Comparison of ENCODE assay signal across 9 mouse cellular contexts in the genomic region with DNA sequence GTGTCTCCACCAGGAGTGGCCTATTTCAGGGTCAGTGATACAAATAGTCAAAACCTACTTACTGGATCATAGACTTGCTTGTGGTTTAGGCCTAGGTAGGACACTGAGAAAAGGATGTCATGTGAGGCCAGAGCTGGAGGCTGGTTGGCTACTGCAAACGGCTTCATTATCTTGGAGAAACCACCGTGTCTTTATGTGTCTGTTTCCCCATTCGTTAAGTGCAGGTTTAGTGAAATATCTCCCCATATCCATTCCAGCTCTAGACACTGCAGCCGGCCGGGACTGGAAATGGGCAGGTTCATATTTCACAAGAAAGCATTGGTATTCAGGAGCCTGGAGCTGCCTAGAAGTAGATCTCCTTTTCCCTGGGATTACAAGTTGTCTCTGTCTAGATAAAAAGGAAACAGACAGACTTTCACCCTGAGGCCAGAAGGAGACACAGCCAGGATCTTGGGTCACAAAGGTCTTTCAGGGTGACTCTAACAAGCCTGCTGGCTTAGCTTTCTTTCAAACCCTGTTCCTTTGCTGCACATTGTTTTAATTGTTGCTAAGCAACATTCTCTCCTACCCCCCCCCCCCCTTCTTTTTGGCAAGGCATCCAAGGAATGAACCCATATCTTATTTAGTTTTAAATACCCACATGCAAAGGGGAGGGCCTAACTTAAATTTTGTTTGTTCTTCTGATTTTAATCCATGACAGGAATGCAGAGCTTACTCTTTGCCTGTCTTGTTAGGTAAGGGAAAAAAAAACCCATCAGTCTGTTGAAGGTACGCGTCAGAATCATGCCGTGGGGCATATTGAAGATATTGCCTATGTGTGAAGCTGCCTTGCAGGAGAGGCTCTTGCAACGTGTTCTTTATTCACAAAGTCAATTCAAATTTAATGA. TPM values are rescaled to one million over a fixed set of nuclear protein-coding genes. Genes with fewer than 3 reads are reported as not detected.
DNase-seq lines count a peak whose midpoint lies in the region; ATAC-seq and TF ChIP-seq lines count a peak whose summit lies in the region.
"Had no signal": no experiment of that assay in that cellular context is flagged by ENCODE, and none has a peak within 500 bp of the region (broad histone marks: within the 10 kb centered on the region; RNA-seq: fewer than 3 reads in every experiment).

No protein-coding gene starts in this region.

- peak overlapping the region; percentile 72 for H3K27ac ChIP-seq in embryonic fibroblast, embryonic 13.5 days (ENCODE audit: insufficient read depth, low read length)
- H3K27ac ChIP-seq in kidney, embryonic 14.5 days (ENCODE audit: low read depth, low read length): peak overlapping the region; percentile 53
- peak overlapping the region; percentile 35; the same call in 1 of the 2 replicates for H3K27ac ChIP-seq in midbrain, embryonic 15.5 days
- H3K27ac ChIP-seq: macrophage had no signal

- no peaks in the 10 kb centered on the region for H3K27me3 ChIP-seq in kidney, embryonic 14.5 days (ENCODE audit: control insufficient read depth, insufficient read depth, low read length)
- H3K27me3 ChIP-seq in midbrain, embryonic 15.5 days (replicated peaks): no peaks in the 10 kb centered on the region

- no peaks in the 10 kb centered on the region for H3K36me3 ChIP-seq in kidney, embryonic 14.5 days (ENCODE audit: control insufficient read depth, insufficient read depth, low read length)
- no peaks in the 10 kb centered on the region for H3K36me3 ChIP-seq in midbrain, embryonic 15.5 days (replicated peaks)

- TF ChIP-seq POLR2A in embryonic fibroblast, embryonic 13.5 days (IDR thresholded peaks at IDR 0.05; ENCODE audit: low read depth, low read length): no peak

- no peak overlapping the region for H3K4me3 ChIP-seq in embryonic fibroblast, embryonic 13.5 days (ENCODE audit: insufficient read depth, low read length)
- H3K4me3 ChIP-seq in kidney, embryonic 14.5 days (ENCODE audit: low read length): no peak overlapping the region
- no peak overlapping the region for H3K4me3 ChIP-seq in midbrain, embryonic 15.5 days

- H3K4me2 ChIP-seq in kidney, embryonic 14.5 days (replicated peaks; ENCODE audit: low read depth, low read length): no peak overlapping the region
- H3K4me2 ChIP-seq in midbrain, embryonic 15.5 days: no peak overlapping the region

- WGBS in kidney, embryonic 14.5 days: 43% methylated on average over 9 of the region's 9 CpGs
- 12% methylated on average over 9 of the region's 9 CpGs for WGBS in midbrain, embryonic 15.5 days

- peak; percentile 54 for DNase-seq in kidney, adult 11 months
- DNase-seq in kidney, postnatal 4 days: no peak
- no peak for DNase-seq in gastrocnemius, postnatal 14 days
- DNase-seq in layer of hippocampus, adult 9-10 months (ENCODE audit: low spot score): no peak

- peaks cover 18% of the 10 kb centered on the region for H3K4me1 ChIP-seq in embryonic fibroblast, embryonic 13.5 days (ENCODE audit: control insufficient read depth, insufficient read depth, low read length)
- H3K4me1 ChIP-seq in kidney, embryonic 14.5 days (ENCODE audit: control insufficient read depth, insufficient read depth, low read length): peaks cover 16% of the 10 kb centered on the region
- H3K4me1 ChIP-seq in midbrain, embryonic 15.5 days: peaks cover 12% of the 10 kb centered on the region

- peak; percentile 59; the same call in 1 of the 2 replicates for ATAC-seq in kidney, embryonic 14.5 days (ENCODE audit: low FRiP score, low TSS enrichment)
- peak; percentile 69 for ATAC-seq in midbrain, embryonic 15.5 days (replicated peaks)
- no peak for ATAC-seq in CD4-positive, CD25-positive, alpha-beta regulatory T cell, adult 4 months

- intact Hi-C loops in gastrocnemius, postnatal 14 days (cut with DNase I; ENCODE audit: low total_unique reads): no loop called here

- H3K9ac ChIP-seq in kidney, embryonic 14.5 days (ENCODE audit: low read depth, low read length): no peak overlapping the region
- H3K9ac ChIP-seq in midbrain, embryonic 15.5 days: no peak overlapping the region

- no peak for TF ChIP-seq CTCF in embryonic fibroblast, embryonic 13.5 days (IDR thresholded peaks at IDR 0.05; ENCODE audit: borderline replicate concordance, insufficient read depth, low read length)

- H3K9me3 ChIP-seq in kidney, embryonic 14.5 days (ENCODE audit: control insufficient read depth, low read length): no peaks in the 10 kb centered on the region
- no peaks in the 10 kb centered on the region for H3K9me3 ChIP-seq in midbrain, embryonic 15.5 days

RNA-seq across cellular contexts. Expression of gene Itpr1, which starts 36.4 kb away (rescaled TPM):
- 31.4 and 38.0 TPM in 2 replicates for polyA plus RNA-seq in embryonic fibroblast, embryonic 13.5 days (2011; ENCODE audit: insufficient read length, low read depth, missing spikeins)
- 13.8 and 22.4 TPM in 2 replicates for polyA plus RNA-seq in kidney, embryonic 14.5 days (2014; fragmentation: Nextera tagmentation; extraction: Ambion mirVana)
- 3.9 and 4.7 TPM in 2 replicates for polyA plus RNA-seq in midbrain, embryonic 15.5 days (2015; fragmentation: Nextera tagmentation; extraction: Ambion mirVana)
- 10 to 100 TPM; 17.0 to 18.8 TPM for total RNA-seq in gastrocnemius, postnatal 14 days (2021)
- 10 to 100 TPM; 15.1 to 24.4 TPM for polyA plus RNA-seq in CD4-positive, CD25-positive, alpha-beta regulatory T cell, adult 4 months (2017; shearing (Covaris generic))
